22 mouse cellular contexts compared by ENCODE assay signal in the genomic region with DNA sequence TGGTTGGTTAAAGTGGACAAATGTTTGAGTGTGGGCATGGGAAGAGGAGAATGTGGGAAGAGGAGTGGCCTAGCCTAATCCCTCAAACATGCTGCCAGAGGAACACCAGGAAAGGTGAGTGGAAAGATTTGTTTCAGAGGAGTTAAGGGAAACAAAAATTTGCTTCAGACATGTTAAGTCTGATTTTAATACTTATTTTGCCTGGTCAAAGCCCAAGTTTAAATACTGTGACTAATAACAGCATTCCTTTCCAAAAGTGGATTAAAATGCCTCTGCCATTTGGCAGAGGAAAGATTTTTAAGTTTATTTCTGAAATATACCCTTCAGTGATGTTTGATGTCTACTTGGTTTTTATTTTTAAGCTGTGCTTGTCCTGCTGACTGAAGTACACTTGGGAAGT.
"Had no signal": no experiment of that assay in that cellular context is flagged by ENCODE, and none has a peak within 500 bp of the region (broad histone marks: within the 10 kb centered on the region; RNA-seq: fewer than 3 reads in every experiment).

No protein-coding gene starts in this region.

- H3K27ac ChIP-seq: lung, embryonic 15.5 days; macrophage; midbrain, embryonic 13.5 days; midbrain, embryonic 15.5 days; neural tube, embryonic 12.5 days; stomach, embryonic 15.5 days; stomach, postnatal 0 days had no signal

- H3K27me3 ChIP-seq: lung, embryonic 15.5 days; megakaryocyte, embryonic 14.5 days; midbrain, embryonic 13.5 days; midbrain, embryonic 15.5 days; neural tube, embryonic 12.5 days; stomach, embryonic 15.5 days had no signal

- ATAC-seq: liver, postnatal 0 days; lung, postnatal 0 days; midbrain, embryonic 13.5 days; midbrain, embryonic 15.5 days had no signal

- H3K4me1 ChIP-seq: lung, embryonic 15.5 days; midbrain, embryonic 13.5 days; midbrain, embryonic 15.5 days; neural tube, embryonic 12.5 days; stomach, embryonic 15.5 days had no signal

- DNase-seq: liver, postnatal 0 days; lung, adult 2 months; lung, postnatal 14 days; lung, postnatal 36 days; retina, postnatal 1 day; right cerebral cortex, adult 18-20 months; right cerebral cortex, postnatal 25 days; right cerebral cortex, postnatal 4 days; spleen, adult 18-20 months; thymus, adult 2 months; thymus, postnatal 25 days; thymus, postnatal 4 days had no signal

- H3K36me3 ChIP-seq: lung, embryonic 15.5 days; midbrain, embryonic 13.5 days; midbrain, embryonic 15.5 days; neural tube, embryonic 12.5 days; stomach, embryonic 15.5 days had no signal

- H3K4me2 ChIP-seq: lung, embryonic 15.5 days; midbrain, embryonic 11.5 days; midbrain, embryonic 13.5 days; midbrain, embryonic 15.5 days; neural tube, embryonic 12.5 days; stomach, embryonic 15.5 days had no signal

- H3K9me3 ChIP-seq: lung, embryonic 15.5 days; megakaryocyte, embryonic 14.5 days; midbrain, embryonic 13.5 days; midbrain, embryonic 15.5 days; neural tube, embryonic 12.5 days; stomach, embryonic 15.5 days had no signal

- H3K9ac ChIP-seq: liver, postnatal 0 days; lung, embryonic 15.5 days; midbrain, embryonic 13.5 days; midbrain, embryonic 15.5 days; neural tube, embryonic 12.5 days; stomach, embryonic 15.5 days had no signal

- H3K4me3 ChIP-seq: lung, embryonic 15.5 days; megakaryocyte, embryonic 14.5 days; midbrain, embryonic 13.5 days; midbrain, embryonic 15.5 days; neural tube, embryonic 12.5 days; stomach, embryonic 15.5 days had no signal
